Mouse (Mus musculus) hematopoietic stem cell, adult 5-6 weeks (primary cell): ENCODE measurements around the gene Bbs4. TPM values are rescaled to one million over a fixed set of nuclear protein-coding genes. Genes with fewer than 3 reads are reported as not detected.
A peak's percentile ranks its signal among the peaks of the same experiment; 100 is the strongest.

Experiments used
- ATAC-seq, 2 experiments: fragments of 125-278 bp in 1 of 2; replicated peaks in 1 of 2; 2 replicates each; pipeline ENCODE4 v1.8.0; 2016 to 2017; ENCODE audit warnings: inconsistent platforms in 2 of 2, mild to moderate bottlenecking in 2 of 2, moderate number of reproducible peaks in 2 of 2, low read depth in 1 of 2, moderate TSS enrichment in 1 of 2; ENCODE audit not compliant: low FRiP score in 2 of 2, poor library complexity in 2 of 2, severe bottlenecking in 2 of 2, insufficient read depth in 1 of 2, low TSS enrichment in 1 of 2
- total RNA-seq: library from RNA; stranded (forward); fragments of 172-1452, 232-1000 nt; gene quantifications from 2 replicates; pipeline ENCODE4 v1.2.3, GENCODE M21; 2017

Gene Bbs4
- total RNA-seq, 1 experiment from 2014 or later, result 22.8 TPM

GRCm38 (mm10) chr9:59311284-59311670, 42.0 kb downstream of the Bbs4 start:
- ATAC-seq, result no peak

DNA sequence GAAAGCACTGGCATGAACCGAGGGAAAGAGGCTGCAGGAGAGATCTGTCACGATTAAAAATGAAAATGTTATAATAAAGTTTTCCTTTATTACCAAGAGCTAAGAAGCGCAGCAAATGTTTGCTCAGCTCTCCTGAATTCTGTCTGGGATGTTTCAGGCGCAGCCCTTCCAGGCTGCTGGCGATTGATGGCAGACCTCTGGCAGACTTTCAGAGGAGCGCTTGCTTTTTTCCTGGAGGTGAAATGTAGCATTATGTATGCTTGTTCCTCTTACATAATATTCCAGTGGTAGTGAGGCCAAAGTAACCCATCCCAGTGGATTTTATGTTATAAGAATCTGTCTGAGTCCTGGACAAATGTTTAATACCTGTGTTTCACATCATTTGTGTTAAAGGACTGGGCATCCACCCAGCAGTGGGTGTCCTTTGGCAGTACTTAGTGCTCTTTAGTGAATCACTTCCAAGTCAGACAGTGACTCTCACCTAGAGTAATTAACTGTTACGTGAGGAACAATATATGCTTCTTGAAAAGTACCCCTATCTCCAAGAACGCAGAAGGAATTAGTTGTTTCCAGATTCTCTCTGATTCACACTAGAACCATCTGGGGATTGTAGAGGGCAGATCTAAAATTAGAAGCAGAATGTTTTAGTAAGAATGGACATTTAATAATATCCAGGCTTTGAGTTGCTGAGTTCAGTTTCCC, 42.6 kb downstream of the Bbs4 start:
- no peak for ATAC-seq

DNA sequence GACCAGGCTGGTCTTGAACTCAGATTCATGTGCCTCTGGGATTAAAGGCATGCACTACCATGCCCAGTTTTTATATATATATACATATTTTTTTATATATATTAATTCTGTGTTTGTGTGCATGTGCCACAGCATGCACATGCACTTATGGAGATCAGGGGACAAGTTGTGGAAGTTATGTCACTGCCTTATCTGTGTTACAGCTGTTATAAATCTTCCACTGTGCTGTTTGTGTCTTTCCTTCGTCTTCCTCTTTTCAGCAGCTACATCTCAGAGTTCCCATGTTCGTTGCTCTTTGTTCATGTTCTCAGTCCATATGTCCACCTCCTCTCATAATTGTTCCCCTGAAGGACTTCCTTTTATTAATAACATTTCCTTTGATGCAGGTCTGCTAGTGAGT, 45.4 kb downstream of the Bbs4 start:
- ATAC-seq, result no peak

DNA sequence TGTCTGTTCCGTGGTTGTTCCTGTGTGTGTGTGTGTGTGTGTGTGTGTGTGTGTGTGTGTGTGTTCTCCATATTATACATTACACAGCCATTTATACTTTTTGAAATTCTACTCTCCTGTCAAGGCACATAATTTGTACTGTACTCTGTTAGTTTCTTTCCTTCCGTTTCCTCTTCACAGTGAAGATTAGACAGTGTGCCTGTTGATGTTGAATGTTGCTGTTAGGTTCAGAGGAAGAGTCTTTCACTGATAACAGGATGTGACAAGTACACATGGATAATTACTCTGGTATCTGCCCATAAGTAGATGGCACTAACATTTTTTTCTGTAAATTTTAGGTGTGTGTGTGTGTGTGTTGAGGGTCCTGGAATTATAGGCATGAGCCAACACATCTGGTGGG, 56.9 kb downstream of the Bbs4 start:
- ATAC-seq, result no peak

GRCm38 (mm10) chr9:59292493-59292875, 60.8 kb downstream of the Bbs4 start:
- ATAC-seq, result no peak

GRCm38 (mm10) chr9:59291688-59292492, 61.4 kb downstream of the Bbs4 start:
- ATAC-seq, result no peak

DNA sequence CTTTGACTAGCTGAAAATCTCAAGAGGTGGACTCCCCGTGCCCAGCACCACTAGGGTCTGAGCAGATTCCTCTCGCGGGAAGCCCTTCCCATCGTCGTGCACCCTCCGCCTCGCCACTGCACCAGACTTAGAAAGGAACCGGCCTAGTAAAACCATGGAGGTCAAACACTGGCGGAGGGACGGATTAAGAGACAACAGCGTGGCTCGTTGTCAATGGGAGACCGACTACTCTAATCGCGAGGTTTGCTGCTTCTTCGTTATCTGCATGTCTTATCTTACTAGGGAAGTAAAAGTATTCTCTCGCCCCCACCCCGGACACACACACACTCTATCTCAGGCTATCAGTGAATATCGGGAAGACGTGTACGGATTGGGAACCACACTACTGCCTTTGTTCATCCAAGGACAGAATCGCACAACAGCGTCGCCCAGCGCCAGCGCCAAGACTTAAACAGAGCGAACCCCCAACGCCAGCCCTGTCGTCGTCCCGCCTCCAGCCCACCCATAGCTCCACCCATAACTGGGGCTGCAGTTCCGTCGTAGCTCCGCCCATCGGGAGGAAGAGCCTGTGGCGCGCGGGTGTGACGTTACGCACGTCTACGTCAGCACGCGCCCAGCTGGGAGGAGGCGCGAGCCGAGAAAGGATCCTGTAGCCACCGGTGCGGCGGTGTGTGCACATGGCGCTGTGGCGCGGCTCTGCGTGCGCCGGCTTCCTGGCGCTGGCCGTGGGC, 62.2 kb downstream of the Bbs4 start, which contains the start of gene Adpgk:
Gene Adpgk, plus strand, starts transcription at position 602 of the 731 bp plus-strand sequence.
- peak; percentile 95 to 97 for ATAC-seq

GRCm38 (mm10) chr9:59289529-59290115, 63.7 kb downstream of the Bbs4 start:
- no peak for ATAC-seq

DNA sequence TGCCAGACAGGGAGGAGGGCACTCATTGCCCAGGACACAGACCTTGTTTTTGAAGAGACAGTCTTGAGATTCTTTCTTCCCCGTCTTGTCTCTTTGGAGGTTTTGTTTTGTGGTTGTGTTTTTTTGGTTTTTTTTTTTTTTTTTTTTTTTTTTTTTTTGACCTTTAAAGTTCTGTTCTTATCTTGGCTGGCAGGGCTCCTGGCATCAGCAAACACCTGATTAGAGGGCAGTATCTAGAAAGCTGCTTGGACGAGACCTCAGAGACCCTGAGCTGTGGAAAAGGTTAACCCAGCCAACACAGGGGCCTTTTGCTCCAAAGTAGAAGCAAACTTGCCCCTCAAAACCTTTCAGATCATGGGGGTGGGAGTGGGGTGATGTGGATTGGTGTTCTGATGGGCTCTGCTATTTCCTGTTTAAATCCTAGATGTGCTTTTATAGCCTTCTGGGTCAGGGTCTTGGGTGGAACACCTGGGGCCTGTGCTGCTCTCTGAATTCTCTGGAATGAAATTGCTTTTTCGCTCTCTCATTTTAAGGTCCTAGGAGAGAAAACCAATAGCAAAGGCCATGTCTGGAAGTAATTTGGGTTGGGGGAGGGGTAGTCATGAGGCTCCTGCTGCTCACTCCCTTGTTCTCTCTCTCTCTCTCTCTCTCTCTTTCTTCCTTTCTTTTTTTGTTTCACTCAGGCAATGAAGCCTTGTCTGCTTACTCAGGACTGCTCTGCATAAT, 64.5 kb downstream of the Bbs4 start:
- ATAC-seq, result no peak

GRCm38 (mm10) chr9:59288058-59288457, 65.2 kb downstream of the Bbs4 start:
- ATAC-seq, result peak in 1 of 2 experiments; percentile 30; a peak in 1 of 4 replicates

DNA sequence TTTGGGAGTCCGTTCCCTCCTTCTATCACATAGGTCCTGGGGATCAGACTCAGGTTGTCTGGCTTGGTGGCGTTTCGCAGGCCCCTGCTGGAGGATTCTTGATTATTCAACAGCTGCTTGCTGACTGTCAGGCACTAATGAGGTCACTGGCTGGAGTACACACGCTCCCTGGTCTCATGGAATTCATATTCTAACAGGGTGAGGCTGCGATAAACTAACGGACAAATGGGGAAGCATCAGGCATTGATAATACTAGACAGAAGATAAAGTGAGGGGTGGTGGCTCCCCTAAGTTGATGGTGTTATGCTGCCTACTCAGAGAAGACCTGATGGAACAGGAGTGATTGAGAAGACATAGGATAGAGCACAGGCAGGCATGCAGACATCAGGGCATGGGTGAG, 67.7 kb downstream of the Bbs4 start:
- no peak for ATAC-seq

GRCm38 (mm10) chr9:59282683-59282986, 70.7 kb downstream of the Bbs4 start:
- ATAC-seq, result no peak

DNA sequence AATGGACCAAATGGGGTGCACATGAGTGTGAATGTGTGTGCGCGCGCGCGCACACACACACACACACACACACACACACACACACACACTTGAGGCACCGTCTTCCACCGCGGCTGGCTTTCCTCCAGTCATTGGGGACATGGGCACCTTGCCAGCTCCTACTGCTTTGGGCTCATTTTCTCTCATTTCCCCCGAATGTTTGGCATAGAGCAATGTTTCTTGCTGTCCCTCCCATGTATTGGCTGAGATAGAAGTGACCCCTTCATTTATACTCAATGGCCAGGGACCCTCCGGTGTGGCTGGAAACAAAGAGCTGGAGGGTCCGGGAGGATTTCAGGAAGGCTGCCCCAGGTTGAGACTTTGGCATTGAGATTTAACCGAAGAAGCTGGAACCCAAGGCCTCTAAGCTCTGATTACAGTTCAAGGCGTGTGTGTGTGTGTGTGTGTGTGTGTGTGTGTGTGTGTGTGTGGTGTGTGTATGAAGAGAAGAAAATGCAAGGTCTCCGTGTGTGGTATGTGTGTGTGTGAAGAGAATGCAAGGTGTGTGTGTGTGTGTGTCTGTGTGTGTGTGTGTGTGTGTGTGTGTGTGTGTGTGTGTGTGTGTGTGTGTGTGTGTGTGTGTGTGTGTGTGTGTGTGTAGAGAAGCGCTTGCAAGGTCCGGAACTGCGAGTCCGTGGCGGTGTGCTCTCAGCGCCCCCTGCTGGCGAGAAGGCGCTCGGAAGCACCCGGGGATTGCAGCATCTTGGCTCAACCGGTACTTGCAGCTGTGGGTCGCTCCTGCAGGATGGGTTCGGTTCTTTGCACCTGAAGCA, 71.2 kb downstream of the Bbs4 start:
- ATAC-seq, result peak; percentile 65 to 76

GRCm38 (mm10) chr9:59280888-59281287, 72.4 kb downstream of the Bbs4 start:
- ATAC-seq, result peak in 1 of 2 experiments; percentile 25; a peak in 1 of 4 replicates

DNA sequence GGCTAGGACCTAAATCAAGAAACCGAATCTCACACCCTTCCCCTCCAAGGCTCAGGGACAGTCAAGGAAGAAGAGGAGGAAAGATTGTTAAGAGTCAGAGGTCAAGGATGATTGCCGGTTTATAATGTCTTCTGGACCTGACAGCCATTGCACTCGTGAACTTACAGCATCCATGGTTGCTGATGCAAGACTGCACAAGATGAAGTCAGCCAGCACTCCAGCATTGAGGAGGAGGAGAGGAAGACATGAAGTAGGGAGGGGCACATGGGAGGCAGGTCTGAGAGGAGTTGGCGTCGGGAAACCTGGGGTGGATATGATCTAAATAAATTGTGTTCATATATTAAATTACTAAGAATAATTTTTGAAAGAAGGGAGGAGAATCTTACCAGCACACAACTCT, 74.6 kb downstream of the Bbs4 start:
- ATAC-seq, result no peak

DNA sequence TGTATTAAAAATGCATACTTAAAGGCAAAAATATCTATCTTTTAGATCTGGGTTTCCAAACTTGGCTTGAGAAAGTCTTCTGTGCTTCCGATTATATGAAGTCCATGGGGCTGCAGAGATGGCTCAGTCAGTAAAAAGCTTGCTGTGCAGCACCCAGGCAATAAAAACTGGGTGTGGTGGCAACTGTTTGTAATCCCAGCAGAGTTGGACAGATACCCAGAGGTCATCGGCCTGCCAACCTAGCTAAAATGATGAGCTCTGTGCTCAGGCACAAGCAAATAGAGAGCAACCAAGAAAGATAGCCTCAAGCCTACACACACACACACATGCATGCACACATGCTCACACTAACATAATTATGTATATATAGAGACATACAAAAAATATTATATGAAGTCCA, 75.1 kb downstream of the Bbs4 start:
- ATAC-seq, result no peak
